Mouse (Mus musculus): ENCODE measurements at regions not wholly inside any gene's neighbourhood (a gene's known extent, or its start where the extent isn't known, plus 50 kb on each side); places are given as distances from the start of the nearest gene placed in this dataset.

GRCm38 (mm10) chr5:141138771-141139360, 102.4 kb upstream of the Sdk1 start:
- no peak for DNase-seq

- DNase-seq, result no peak
These were observed 101.9 kb upstream of the Sdk1 start for GRCm38 (mm10) chr5:141139361-141139912.

GRCm38 (mm10) chr5:141160391-141160790, 80.9 kb upstream of the Sdk1 start:
- no peak for DNase-seq

DNA sequence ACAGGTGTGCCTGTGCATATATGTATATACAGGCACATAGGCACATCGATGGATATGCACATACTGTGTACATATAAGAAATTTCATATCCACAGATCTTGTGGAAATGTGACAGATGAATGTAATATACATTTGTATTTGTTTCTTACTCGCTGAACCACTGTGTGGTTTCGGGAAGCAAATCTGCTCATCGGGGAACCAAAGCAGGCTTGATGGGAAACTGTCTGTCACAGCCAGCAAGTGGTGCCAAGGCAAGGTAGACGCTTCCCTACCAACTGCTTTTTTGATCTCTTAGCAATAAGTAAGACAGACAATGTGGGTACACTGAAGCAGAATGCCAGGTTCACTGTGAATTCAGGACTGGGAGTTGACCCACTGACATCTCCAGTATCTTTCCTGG, 80.3 kb upstream of the Sdk1 start:
- DNase-seq, result no peak

DNA sequence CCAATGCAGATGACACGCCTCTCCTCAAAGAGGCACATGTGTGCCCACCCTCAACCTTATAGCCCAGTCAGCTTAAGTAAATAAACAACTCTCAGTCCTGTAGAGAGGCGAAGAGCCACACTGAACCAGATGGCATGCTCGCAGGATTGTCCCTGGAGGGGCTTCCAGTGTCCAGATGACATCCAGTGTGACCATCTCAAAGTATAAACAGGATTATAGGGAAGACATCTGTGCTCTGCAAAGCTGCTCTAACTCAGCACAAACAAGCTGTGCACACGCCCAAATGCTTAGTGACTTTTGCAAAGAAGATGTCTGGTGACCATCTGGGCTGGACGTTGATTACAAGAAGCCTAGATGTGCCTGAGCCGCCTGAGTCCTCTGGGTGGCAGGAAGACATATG, 58.8 kb upstream of the Sdk1 start:
- no peak for DNase-seq

DNA sequence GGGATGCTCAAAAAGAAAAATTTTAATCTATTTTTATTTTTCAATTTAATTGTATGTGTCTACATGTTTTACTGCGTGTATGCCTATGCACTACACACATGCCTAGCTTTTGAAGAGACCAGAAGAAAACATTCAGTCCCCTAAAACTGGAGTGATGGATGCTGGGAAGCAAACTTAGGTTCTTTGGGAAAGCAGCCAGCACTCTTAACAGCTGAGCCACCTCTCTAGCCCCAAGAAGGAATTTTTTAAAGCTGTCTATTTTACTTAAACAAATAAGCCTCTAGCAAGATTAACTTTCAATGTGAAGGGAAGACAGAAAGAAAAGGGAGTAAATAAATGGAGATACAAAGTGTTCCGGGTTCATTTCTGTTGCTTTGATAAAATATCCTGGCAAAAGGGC, 52.3 kb upstream of the Sdk1 start:
- no peak for DNase-seq

Small RNA genes lying in the stretch of these regions (microRNA-seq; reads per million reads assigned to microRNA genes)
- 0 reads per million in 2 experiments for gene Gm26113
